Mouse (Mus musculus): ENCODE data around the gene Ganab. TPM values are rescaled to one million over a fixed set of nuclear protein-coding genes. Genes with fewer than 3 reads are reported as not detected.

Gene Ganab
- polyA plus RNA-seq, 1 experiment from 2014 or later = 106 TPM

DNA sequence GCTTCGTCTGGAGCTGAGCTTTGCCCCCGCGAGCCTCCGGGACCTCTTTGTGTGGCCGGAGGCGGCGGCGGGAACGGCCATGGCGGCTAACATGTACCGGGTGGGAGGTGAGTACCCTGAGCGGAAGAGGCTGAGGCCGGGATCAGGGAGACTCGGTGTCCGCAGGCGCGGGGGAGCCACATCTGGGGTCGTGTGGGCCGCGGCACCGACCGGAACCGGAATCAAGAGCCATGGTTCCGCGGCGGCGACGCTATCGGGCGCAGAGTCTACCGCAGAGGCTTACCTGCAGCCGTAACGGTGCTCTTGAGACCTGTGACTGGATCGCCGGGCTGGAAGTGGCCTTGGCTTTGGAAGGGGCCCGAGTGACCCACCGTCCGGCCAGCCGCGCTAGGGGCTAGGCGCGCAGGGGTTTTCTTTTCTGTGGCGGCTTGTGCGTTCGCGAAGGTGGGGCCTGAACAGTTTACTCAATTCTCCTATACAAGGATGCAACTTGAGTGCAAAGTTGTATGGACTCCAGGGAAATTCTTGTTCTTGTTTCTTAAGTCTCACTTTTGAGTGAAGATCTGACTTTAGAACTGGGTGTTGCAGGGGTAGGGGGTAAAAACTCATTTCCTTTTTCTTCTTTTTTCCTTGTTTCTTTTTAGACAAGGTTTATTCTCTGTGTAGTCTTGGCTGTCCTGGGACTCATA lies 44.5 kb downstream of the Ganab start:
- Histone ChIP-seq H3K36me3 (replicated peaks) (peaks cover 40% of the 10 kb centered on the region), H3K9me3 (no peaks in the 10 kb centered on the region), H3K27me3 (no peaks in the 10 kb centered on the region), H3K4me1 (peaks cover 38% of the 10 kb centered on the region), H3K27ac (peak overlapping the region; percentile 94), H3K4me2 (peak overlapping the region; percentile 69), H3K9ac (peak overlapping the region; percentile 83), H3K4me3 (replicated peaks) (peak overlapping the region; percentile 72)
- WGBS = under 1% methylated on average over 46 of the region's 46 CpGs
- ATAC-seq (ENCODE audit: low FRiP score) = peak; percentile 51

DNA sequence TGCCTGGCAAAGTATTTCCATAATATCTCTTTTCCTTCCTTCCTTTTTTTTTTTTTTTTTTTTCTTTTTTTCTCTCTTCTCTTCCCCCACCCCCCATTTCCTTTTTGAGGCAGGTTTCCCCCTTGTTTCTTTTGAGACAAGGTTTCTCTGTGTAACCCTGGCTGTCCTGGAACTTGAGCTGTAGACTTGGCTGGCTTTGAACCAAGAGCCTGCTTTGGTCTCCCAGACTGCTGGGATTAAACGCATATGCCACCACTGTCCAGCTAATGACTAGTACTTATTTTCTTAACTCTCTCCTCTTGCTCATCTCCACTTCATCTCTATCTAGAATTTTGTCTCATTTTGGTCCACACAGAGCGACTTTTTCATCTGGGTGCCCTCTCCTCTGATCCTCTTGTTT lies 45.2 kb downstream of the Ganab start:
- Histone ChIP-seq H3K9ac (peak overlapping the region; percentile 83), H3K27me3 (no peaks in the 10 kb centered on the region), H3K36me3 (replicated peaks) (peaks cover 46% of the 10 kb centered on the region), H3K9me3 (no peaks in the 10 kb centered on the region), H3K4me3 (replicated peaks) (peak overlapping the region; percentile 72), H3K4me2 (peak overlapping the region; percentile 69), H3K27ac (no peak overlapping the region), H3K4me1 (peaks cover 38% of the 10 kb centered on the region)
- WGBS = 78% methylated on average over 2 of the region's 2 CpGs
- ATAC-seq (ENCODE audit: low FRiP score) = no peak

DNA sequence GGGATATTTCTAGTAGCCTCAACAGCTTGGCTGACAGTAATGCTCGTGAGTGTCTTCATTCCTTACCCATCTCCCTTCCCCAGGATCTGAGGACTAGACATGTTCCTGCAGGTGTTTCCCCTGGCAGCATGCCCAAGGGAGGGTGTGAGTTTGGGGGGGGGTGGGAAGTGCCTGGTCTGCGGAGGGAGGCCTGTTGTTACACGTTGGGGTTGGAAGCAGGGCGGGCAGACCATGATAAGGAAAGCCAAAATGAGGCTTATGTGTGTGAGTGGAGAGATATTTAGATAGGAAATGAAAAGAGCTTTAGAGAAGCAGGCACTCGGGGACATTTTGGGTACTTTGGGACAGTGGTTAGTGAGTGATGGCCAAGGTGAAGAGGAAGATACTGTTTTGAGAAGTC lies 46.2 kb downstream of the Ganab start:
- H3K4me2 ChIP-seq = peak overlapping the region; percentile 69
- H3K9me3 ChIP-seq = no peaks in the 10 kb centered on the region
- no peak for ATAC-seq (ENCODE audit: low FRiP score)
- 78% methylated on average over 5 of the region's 5 CpGs for WGBS
- peaks cover 38% of the 10 kb centered on the region for H3K4me1 ChIP-seq
- H3K4me3 ChIP-seq (replicated peaks) = peak overlapping the region; percentile 72; the same call in 1 of the 2 replicates
- H3K36me3 ChIP-seq (replicated peaks) = peaks cover 53% of the 10 kb centered on the region
- 0 out of 2 replicates have a peak overlapping the region, but pooled peaks have one; percentile 3 for H3K27ac ChIP-seq
- no peaks in the 10 kb centered on the region for H3K27me3 ChIP-seq
- 0 out of 2 replicates have a peak overlapping the region, but pooled peaks have one; percentile 1 for H3K9ac ChIP-seq

DNA sequence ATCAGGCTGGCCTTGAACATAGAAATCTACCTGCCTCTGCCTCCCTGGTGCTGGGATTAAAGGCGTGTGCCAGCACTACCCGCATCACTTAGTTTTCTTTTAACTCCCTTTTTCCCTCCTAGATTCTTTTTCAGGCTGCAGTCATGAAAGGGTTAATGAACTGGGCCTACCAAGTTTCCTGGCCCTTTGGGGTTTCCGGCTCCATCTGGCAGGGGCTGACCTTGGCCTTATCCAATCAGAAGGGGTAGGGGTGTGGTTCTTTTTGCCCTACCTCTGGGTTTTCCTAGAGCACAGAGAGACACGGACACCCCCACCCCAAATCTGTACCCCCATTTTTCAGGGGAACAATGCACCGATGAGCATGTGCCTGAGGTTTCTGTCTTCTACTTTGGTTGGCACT lies 46.9 kb downstream of the Ganab start:
- 46% methylated on average over 5 of the region's 5 CpGs for WGBS
- peak overlapping the region; percentile 69 for H3K4me2 ChIP-seq
- peaks cover 59% of the 10 kb centered on the region for H3K36me3 ChIP-seq (replicated peaks)
- no peak overlapping the region for H3K9ac ChIP-seq
- no peaks in the 10 kb centered on the region for H3K27me3 ChIP-seq
- no peaks in the 10 kb centered on the region for H3K9me3 ChIP-seq
- peak overlapping the region; percentile 13; the same call in 1 of the 2 replicates for H3K4me3 ChIP-seq (replicated peaks)
- no peak for ATAC-seq (ENCODE audit: low FRiP score)
- 0 out of 2 replicates have a peak overlapping the region, but pooled peaks have one; percentile 26 for H3K27ac ChIP-seq
- H3K4me1 ChIP-seq = peaks cover 38% of the 10 kb centered on the region

DNA sequence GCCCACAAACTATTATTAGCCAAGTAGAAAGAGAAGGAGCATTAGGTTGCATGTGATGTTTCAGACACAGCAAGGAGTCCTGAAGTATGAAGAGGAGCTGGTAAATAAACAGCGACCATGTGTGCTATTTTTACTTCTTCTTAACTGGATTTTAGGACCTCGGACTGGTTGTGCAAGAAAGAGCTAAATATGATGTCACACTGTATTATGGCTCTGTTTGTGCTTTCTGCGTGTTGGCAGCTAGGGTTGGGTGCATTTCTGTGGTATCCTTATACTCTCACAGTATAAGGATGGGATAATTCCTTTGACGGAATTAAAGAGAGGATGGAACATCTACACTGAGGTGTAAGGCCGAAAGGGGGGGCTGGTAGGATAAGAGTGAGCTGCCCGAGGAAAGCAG lies 47.4 kb downstream of the Ganab start:
- Histone ChIP-seq H3K4me2 (peak overlapping the region; percentile 69), H3K4me1 (peaks cover 38% of the 10 kb centered on the region), H3K36me3 (replicated peaks) (peaks cover 64% of the 10 kb centered on the region), H3K27me3 (no peaks in the 10 kb centered on the region), H3K9ac (no peak overlapping the region), H3K9me3 (no peaks in the 10 kb centered on the region), H3K4me3 (replicated peaks) (0 out of 2 replicates have a peak overlapping the region, but pooled peaks have one; percentile 13), H3K27ac (0 out of 2 replicates have a peak overlapping the region, but pooled peaks have one; percentile 26)
- no peak for ATAC-seq (ENCODE audit: low FRiP score)
- WGBS = 90% methylated on average over 6 of the region's 6 CpGs

DNA sequence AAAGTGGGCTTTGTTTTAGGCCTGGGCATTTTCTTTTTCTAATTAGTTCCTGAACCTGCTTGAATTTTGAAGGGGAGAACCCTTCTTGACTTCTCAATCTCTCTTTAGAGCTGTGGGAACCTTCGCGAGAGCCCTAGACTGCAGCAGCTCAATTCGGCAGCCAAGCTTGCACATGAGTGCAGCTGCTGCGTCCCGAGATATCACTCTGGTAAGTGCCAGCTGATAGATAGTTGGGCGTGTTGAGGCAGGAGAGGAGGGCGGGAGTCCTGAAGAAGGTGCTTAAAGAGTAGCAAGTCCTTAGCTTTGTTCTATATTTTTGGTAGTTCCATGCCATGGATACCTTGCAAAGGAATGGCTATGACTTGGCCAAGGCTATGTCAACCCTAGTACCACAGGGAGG lies 49.1 kb downstream of the Ganab start:
- Histone ChIP-seq H3K9me3 (no peaks in the 10 kb centered on the region), H3K27ac (no peak overlapping the region), H3K4me3 (replicated peaks) (no peak overlapping the region), H3K4me2 (no peak overlapping the region), H3K27me3 (no peaks in the 10 kb centered on the region), H3K36me3 (replicated peaks) (peaks cover 81% of the 10 kb centered on the region), H3K9ac (no peak overlapping the region), H3K4me1 (peaks cover 32% of the 10 kb centered on the region)
- WGBS = 93% methylated on average over 7 of the region's 7 CpGs
- no peak for ATAC-seq (ENCODE audit: low FRiP score)

DNA sequence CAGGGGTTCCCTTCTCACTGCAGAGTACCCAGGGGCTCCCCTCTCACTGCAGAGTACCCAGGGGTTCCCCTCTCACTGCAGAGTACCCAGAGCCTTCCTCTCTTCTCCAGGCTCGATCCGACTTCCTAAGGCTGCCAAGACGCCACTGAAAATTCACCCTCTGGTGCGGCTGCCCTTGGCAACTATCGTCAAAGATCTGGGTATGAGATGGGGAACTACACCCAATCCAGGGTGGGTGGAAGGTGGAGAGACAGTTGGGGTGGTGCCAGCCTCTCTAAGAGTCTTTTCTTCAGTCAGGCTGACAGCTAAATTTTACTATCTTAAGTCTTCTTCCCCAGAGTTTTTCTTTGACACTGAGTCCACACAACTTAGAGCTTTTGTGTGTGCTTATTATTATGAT lies 52.3 kb downstream of the Ganab start:
- Histone ChIP-seq H3K36me3 (replicated peaks) (peaks cover 76% of the 10 kb centered on the region), H3K27me3 (no peaks in the 10 kb centered on the region), H3K4me2 (no peak overlapping the region), H3K9ac (no peak overlapping the region), H3K27ac (no peak overlapping the region), H3K9me3 (no peaks in the 10 kb centered on the region), H3K4me1 (peaks cover 32% of the 10 kb centered on the region), H3K4me3 (replicated peaks) (no peak overlapping the region)
- WGBS = 95% methylated on average over 5 of the region's 5 CpGs
- no peak for ATAC-seq (ENCODE audit: low FRiP score)

DNA sequence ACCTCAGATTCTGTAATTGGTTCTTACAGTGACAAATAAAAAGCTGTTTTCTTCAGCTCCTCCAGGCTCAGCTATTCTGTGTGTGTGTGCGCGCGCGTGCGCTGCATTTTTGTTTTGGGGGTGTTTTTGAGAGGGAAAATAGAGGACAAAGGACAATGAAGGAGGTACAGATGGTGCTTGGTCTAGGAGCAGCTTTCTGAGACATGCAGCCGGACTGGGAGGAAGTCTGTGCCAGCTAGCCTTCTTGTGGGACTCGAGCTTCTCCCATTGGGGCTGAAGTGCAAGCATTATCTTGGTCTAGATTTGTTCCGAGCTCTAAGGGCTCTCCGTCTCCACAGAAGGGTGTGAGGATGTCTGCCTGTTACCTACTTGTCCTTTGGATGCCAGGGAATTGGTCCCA lies 54.4 kb downstream of the Ganab start:
- WGBS = 73% methylated on average over 9 of the region's 9 CpGs
- H3K36me3 ChIP-seq (replicated peaks) = peaks cover 71% of the 10 kb centered on the region
- peak overlapping the region; percentile 56; the same call in 1 of the 2 replicates for H3K9ac ChIP-seq
- H3K4me2 ChIP-seq = peak overlapping the region; percentile 89; the same call in 1 of the 2 replicates
- peak overlapping the region; percentile 95 for H3K27ac ChIP-seq
- ATAC-seq (ENCODE audit: low FRiP score) = 0 out of 2 replicates have a peak, but pooled peaks have one; percentile 5
- no peaks in the 10 kb centered on the region for H3K27me3 ChIP-seq
- H3K4me1 ChIP-seq = peaks cover 34% of the 10 kb centered on the region
- H3K4me3 ChIP-seq (replicated peaks) = no peak overlapping the region; the same call in 1 of the 2 replicates
- H3K9me3 ChIP-seq = no peaks in the 10 kb centered on the region

DNA sequence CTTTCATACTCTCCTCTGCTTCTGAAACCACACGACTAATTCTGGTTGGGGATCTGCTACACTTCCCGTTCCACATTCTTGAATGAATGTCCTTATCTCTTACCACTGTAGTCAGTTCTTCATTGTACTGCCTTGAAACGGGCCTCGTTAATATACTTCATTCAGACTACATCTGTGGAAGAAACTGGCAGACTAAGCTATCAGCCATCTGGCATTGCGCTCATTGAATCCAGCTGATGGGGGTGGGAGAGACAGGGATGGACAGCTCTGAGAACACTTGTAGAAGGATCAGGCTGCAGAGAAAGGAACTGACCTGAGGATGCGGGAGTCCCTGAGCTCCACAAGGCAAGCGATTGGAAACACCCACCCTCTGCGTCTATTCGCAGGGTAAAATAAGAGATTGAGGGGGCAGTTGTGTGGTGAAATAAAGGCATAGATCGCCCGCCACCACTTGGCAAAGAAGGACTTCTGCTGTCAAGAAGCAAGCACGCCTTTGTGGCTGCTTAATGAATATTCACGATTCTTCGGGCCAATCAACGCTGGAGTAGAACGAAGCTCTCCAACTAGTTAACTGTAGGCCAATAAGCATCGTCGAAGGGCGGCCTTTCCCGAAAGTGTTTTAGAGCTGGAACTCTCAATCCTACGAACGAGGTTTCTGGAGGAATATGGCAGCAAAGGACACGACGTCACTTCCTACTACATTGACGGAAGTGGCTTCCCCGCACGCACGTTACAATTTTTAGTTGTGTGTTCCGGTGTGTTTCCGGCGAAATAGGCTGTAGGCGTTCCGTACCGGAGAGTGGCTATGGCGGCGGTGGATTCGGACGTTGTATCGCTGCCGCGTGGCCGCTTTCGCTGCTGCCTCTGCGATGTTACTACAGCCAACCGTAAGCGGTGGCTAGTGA lies 55.5 kb downstream of the Ganab start, which contains the start of gene Tut1:
TSS of gene Tut1 (plus strand) at position 713 of the 905 bp plus-strand sequence.
- peak; percentile 94 for ATAC-seq (ENCODE audit: low FRiP score)
- Histone ChIP-seq H3K4me3 (replicated peaks) (peak within 1 kb of the TSS; percentile 67), H3K36me3 (replicated peaks) (peaks cover 67% of the 10 kb centered on the region), H3K4me1 (peaks cover 34% of the 10 kb centered on the region), H3K27ac (peak within 1 kb of the TSS; percentile 95), H3K27me3 (no peaks in the 10 kb centered on the region), H3K4me2 (peak within 1 kb of the TSS; percentile 89), H3K9me3 (no peaks in the 10 kb centered on the region), H3K9ac (peak within 1 kb of the TSS; percentile 63)
- 1% methylated on average over 46 of the region's 46 CpGs for WGBS

DNA sequence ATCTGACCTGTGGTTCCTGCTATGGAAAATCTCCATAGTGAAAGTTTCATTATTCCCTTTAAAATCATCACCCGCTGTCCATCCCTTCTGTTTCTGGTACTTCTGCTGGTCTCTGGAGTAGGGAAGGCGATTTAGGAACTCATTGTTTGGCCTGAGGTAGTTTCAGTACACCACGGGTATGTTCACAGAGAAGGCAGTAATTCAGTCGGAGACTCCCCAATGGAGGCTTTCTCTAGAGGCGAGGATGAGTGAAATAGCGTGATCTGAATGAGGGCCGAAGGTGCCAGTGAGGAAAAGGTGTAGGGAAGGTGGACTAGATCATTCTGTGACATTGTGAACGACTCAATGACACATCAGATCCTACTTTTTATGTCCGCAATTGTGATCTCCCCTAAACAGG lies 56.3 kb downstream of the Ganab start:
- H3K9ac ChIP-seq = peak overlapping the region; percentile 63
- peaks cover 65% of the 10 kb centered on the region for H3K36me3 ChIP-seq (replicated peaks)
- H3K27ac ChIP-seq = peak overlapping the region; percentile 95
- H3K4me2 ChIP-seq = peak overlapping the region; percentile 89
- H3K4me1 ChIP-seq = peaks cover 34% of the 10 kb centered on the region
- no peaks in the 10 kb centered on the region for H3K9me3 ChIP-seq
- H3K4me3 ChIP-seq (replicated peaks) = peak overlapping the region; percentile 67
- H3K27me3 ChIP-seq = no peaks in the 10 kb centered on the region
- no peak for ATAC-seq (ENCODE audit: low FRiP score)
- 2% methylated on average over 9 of the region's 9 CpGs for WGBS

DNA sequence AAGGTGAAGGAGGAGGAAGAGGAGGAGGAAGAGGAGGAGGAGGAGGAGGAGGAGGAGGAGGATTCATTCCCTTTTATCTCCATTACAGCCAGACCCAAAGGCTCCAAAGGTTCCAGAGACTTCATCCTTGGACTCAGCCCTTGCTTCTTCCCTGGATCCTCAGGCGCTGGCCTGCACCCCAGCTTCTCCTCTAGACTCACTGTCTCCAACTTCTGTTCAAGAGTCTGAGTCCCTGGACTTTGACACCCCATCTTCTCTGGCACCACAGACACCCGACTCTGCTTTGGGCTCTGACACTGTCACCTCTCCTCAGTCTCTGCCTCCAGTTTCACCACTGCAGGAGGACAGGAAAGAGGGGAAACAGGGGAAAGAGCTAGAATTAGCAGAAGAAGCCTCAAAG lies 64.4 kb downstream of the Ganab start:
- Histone ChIP-seq H3K9ac (no peak overlapping the region), H3K4me1 (peaks cover 14% of the 10 kb centered on the region), H3K4me2 (no peak overlapping the region), H3K36me3 (replicated peaks) (peaks cover 82% of the 10 kb centered on the region), H3K27me3 (no peaks in the 10 kb centered on the region), H3K27ac (no peak overlapping the region), H3K9me3 (no peaks in the 10 kb centered on the region), H3K4me3 (replicated peaks) (no peak overlapping the region)
- WGBS = 94% methylated on average over 2 of the region's 2 CpGs
- no peak for ATAC-seq (ENCODE audit: low FRiP score)

DNA sequence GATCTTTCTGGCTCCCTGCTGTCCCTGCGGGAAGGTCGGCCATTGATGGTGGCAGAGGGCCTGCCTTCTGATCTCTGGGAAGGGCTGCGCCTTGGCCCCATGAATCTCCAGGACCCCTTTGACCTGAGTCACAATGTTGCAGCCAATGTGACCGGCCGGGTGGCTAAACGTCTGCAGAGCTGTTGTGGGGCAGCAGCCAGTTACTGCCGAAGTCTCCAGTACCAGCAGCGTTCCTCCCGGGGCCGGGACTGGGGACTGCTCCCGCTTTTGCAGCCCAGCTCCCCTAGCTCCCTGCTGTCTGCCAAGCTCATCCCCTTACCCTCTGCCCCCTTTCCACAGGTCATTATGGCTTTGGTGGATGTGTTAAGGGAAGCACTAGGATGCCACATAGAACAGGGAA lies 67.2 kb downstream of the Ganab start:
- WGBS = 89% methylated on average over 11 of the region's 11 CpGs
- ATAC-seq (ENCODE audit: low FRiP score) = no peak
- Histone ChIP-seq H3K27ac (no peak overlapping the region), H3K4me1 (peaks cover 23% of the 10 kb centered on the region), H3K27me3 (no peaks in the 10 kb centered on the region), H3K4me2 (no peak overlapping the region), H3K9ac (no peak overlapping the region), H3K4me3 (replicated peaks) (no peak overlapping the region), H3K36me3 (replicated peaks) (peaks cover 75% of the 10 kb centered on the region), H3K9me3 (no peaks in the 10 kb centered on the region)

Data from forebrain, embryonic 12.5 days (tissue).